ENCODE assay signal across 10 mouse cellular contexts in genomic region chr4:136698404-136699083, GRCm38 (mm10).
A peak's percentile ranks its signal among the peaks of the same experiment; 100 is the strongest.
DNase-seq lines count a peak whose midpoint lies in the region; ATAC-seq and TF ChIP-seq lines count a peak whose summit lies in the region.
"Had no signal": no experiment of that assay in that cellular context is flagged by ENCODE, and none has a peak within 500 bp of the region (broad histone marks: within the 10 kb centered on the region; RNA-seq: fewer than 3 reads in every experiment).

No protein-coding gene starts in this region.

- H3K4me1 ChIP-seq in forebrain, embryonic 10.5 days = peaks cover 65% of the 10 kb centered on the region
- H3K4me1 ChIP-seq in forebrain, embryonic 11.5 days (replicated peaks; ENCODE audit: control insufficient read depth, insufficient read depth, low read length) = peaks cover 13% of the 10 kb centered on the region; the same call in 1 of the 2 replicates
- H3K4me1 ChIP-seq in forebrain, postnatal 0 days (ENCODE audit: insufficient read depth) = peaks cover 12% of the 10 kb centered on the region; the same call in 1 of the 2 replicates
- peaks cover 10% of the 10 kb centered on the region; the same call in 1 of the 2 replicates for H3K4me1 ChIP-seq in midbrain, embryonic 16.5 days (ENCODE audit: control insufficient read depth, insufficient read depth, low read length)
- H3K4me1 ChIP-seq: heart, embryonic 13.5 days had no signal

- H3K4me3 ChIP-seq in forebrain, embryonic 10.5 days = no peak overlapping the region
- no peak overlapping the region for H3K4me3 ChIP-seq in forebrain, embryonic 11.5 days (ENCODE audit: low read depth, low read length)
- H3K4me3 ChIP-seq in forebrain, postnatal 0 days (ENCODE audit: low read depth, low read length) = no peak overlapping the region
- no peak overlapping the region for H3K4me3 ChIP-seq in midbrain, embryonic 16.5 days (ENCODE audit: low read depth, low read length)
- H3K4me3 ChIP-seq: heart, embryonic 13.5 days; kidney, embryonic 15.5 days had no signal

- peaks cover 32% of the 10 kb centered on the region for H3K36me3 ChIP-seq in forebrain, embryonic 10.5 days (replicated peaks)
- peaks cover 3% of the 10 kb centered on the region; the same call in 1 of the 2 replicates for H3K36me3 ChIP-seq in forebrain, embryonic 11.5 days (ENCODE audit: control insufficient read depth, insufficient read depth, low read length)
- H3K36me3 ChIP-seq in forebrain, postnatal 0 days (ENCODE audit: insufficient read depth) = peaks cover 16% of the 10 kb centered on the region
- peaks cover 12% of the 10 kb centered on the region for H3K36me3 ChIP-seq in midbrain, embryonic 16.5 days (ENCODE audit: control insufficient read depth, insufficient read depth, low read length)
- H3K36me3 ChIP-seq: heart, embryonic 13.5 days had no signal

- H3K27me3 ChIP-seq in forebrain, embryonic 10.5 days (ENCODE audit: poor library complexity, severe bottlenecking) = no peaks in the 10 kb centered on the region
- H3K27me3 ChIP-seq in forebrain, embryonic 11.5 days (ENCODE audit: control insufficient read depth, insufficient read depth, low read length) = no peaks in the 10 kb centered on the region
- H3K27me3 ChIP-seq in forebrain, postnatal 0 days (ENCODE audit: insufficient read depth, low read length) = no peaks in the 10 kb centered on the region
- no peaks in the 10 kb centered on the region for H3K27me3 ChIP-seq in midbrain, embryonic 16.5 days (ENCODE audit: control insufficient read depth, insufficient read depth, low read depth, low read length)
- H3K27me3 ChIP-seq: kidney, embryonic 15.5 days had no signal

- H3K27ac ChIP-seq in forebrain, embryonic 10.5 days = peak overlapping the region; percentile 68; the same call in 1 of the 2 replicates
- H3K27ac ChIP-seq in forebrain, embryonic 11.5 days (ENCODE audit: low read depth, low read length) = no peak overlapping the region
- H3K27ac ChIP-seq in forebrain, postnatal 0 days (ENCODE audit: low read depth, low read length) = no peak overlapping the region
- H3K27ac ChIP-seq in midbrain, embryonic 16.5 days (ENCODE audit: low read length) = peak overlapping the region; percentile 47; the same call in 1 of the 2 replicates
- H3K27ac ChIP-seq: heart, embryonic 13.5 days; kidney, embryonic 15.5 days had no signal

- no peak for ATAC-seq in forebrain, embryonic 11.5 days (replicated peaks; ENCODE audit: low FRiP score)
- peak; percentile 55; the same call in 1 of the 2 replicates for ATAC-seq in forebrain, postnatal 0 days
- no peak for ATAC-seq in midbrain, embryonic 16.5 days

- DNase-seq in forebrain, embryonic 10.5 days (ENCODE audit: extremely low spot score, low spot score) = no peak
- DNase-seq in forebrain, embryonic 11.5 days (ENCODE audit: low spot score) = no peak
- DNase-seq in cerebellum, adult 18-20 months = peak; percentile 85 to 87
- DNase-seq in forebrain, postnatal 0 days = peak; percentile 61
- DNase-seq in thymus, postnatal 25 days = no peak
- DNase-seq in adrenal gland, postnatal 14 days = no peak
- DNase-seq in urinary bladder, adult 2 months (ENCODE audit: low spot score) = no peak

- no peak overlapping the region for H3K9ac ChIP-seq in forebrain, embryonic 11.5 days (ENCODE audit: low read length)
- no peak overlapping the region for H3K9ac ChIP-seq in forebrain, postnatal 0 days
- no peak overlapping the region for H3K9ac ChIP-seq in midbrain, embryonic 16.5 days (ENCODE audit: low read depth, low read length)
- H3K9ac ChIP-seq: heart, embryonic 13.5 days; kidney, embryonic 15.5 days had no signal

- H3K4me2 ChIP-seq in forebrain, embryonic 11.5 days (ENCODE audit: low read depth, low read length, severe bottlenecking) = no peak overlapping the region
- no peak overlapping the region for H3K4me2 ChIP-seq in forebrain, postnatal 0 days (ENCODE audit: low read depth)
- no peak overlapping the region for H3K4me2 ChIP-seq in midbrain, embryonic 16.5 days (ENCODE audit: low read length)
- H3K4me2 ChIP-seq: heart, embryonic 13.5 days; kidney, embryonic 15.5 days had no signal

- 90% methylated on average over 11 of the region's 11 CpGs for WGBS in forebrain, embryonic 10.5 days
- WGBS in forebrain, embryonic 11.5 days = 84% methylated on average over 11 of the region's 11 CpGs
- WGBS in forebrain, postnatal 0 days = 55% methylated on average over 11 of the region's 11 CpGs
- WGBS in midbrain, embryonic 16.5 days = 58% methylated on average over 11 of the region's 11 CpGs

- H3K9me3 ChIP-seq in forebrain, embryonic 10.5 days = no peaks in the 10 kb centered on the region
- no peaks in the 10 kb centered on the region for H3K9me3 ChIP-seq in forebrain, embryonic 11.5 days (ENCODE audit: control insufficient read depth, low read length)
- no peaks in the 10 kb centered on the region for H3K9me3 ChIP-seq in forebrain, postnatal 0 days (ENCODE audit: low read length)
- H3K9me3 ChIP-seq in midbrain, embryonic 16.5 days (replicated peaks; ENCODE audit: control insufficient read depth, low read length, poor library complexity, severe bottlenecking) = no peaks in the 10 kb centered on the region
- H3K9me3 ChIP-seq: heart, embryonic 13.5 days; kidney, embryonic 15.5 days had no signal

- peak; percentile 25; the same call in 1 of the 2 replicates for TF ChIP-seq CTCF in forebrain, postnatal 0 days (IDR thresholded peaks at IDR 0.05; ENCODE audit: low read depth)

Comparison
In these comparisons a context has a peak if more than half of its experiments do, and no peak if none do; other contexts are left out.
1. DNase-seq: peak in cerebellum, adult 18-20 months (2 of 2) and forebrain, postnatal 0 days (single experiment); none in forebrain, embryonic 10.5 days (single experiment), forebrain, embryonic 11.5 days (single experiment), thymus, postnatal 25 days (single experiment), adrenal gland, postnatal 14 days (single experiment) and urinary bladder, adult 2 months (single experiment).
2. H3K27ac ChIP-seq: peak in forebrain, embryonic 10.5 days (single experiment) and midbrain, embryonic 16.5 days (single experiment); none in forebrain, embryonic 11.5 days (single experiment) and forebrain, postnatal 0 days (single experiment).